Mouse (Mus musculus) lung, postnatal 0 days (tissue): ENCODE measurements around the gene Podnl1. TPM values are rescaled to one million over a fixed set of nuclear protein-coding genes. Genes with fewer than 3 reads are reported as not detected.

Experiments used
- ATAC-seq: fragments of 200-750 bp; cut with Nextera tagmentation; 2 replicates; pipeline ENCODE4 v1.8.0; 2017; ENCODE audit warnings: moderate library complexity
- DNase-seq: peaks from one replicate; pipeline ENCODE4 v3.0.0-alpha.2; 2016; ENCODE audit warnings: low spot score
- H3K27ac ChIP-seq: fragments of 300-500 bp; sonication (generic); 2 replicates; pipeline ENCODE4 v1.5.1; 2014; ENCODE audit warnings: antibody characterized with exemption, mild to moderate bottlenecking, low read length, mixed read lengths
- H3K27me3 ChIP-seq: fragments of 300-500 bp; sonication (generic); replicated peaks from 2 replicates; pipeline ENCODE4 v1.6.1; 2014; ENCODE audit warnings: low read length, mixed read lengths; ENCODE audit not compliant: insufficient read depth
- H3K36me3 ChIP-seq: fragments of 300-500 bp; sonication (generic); 2 replicates; pipeline ENCODE4 v1.6.1; 2014; ENCODE audit warnings: low read length, mixed read lengths; ENCODE audit not compliant: insufficient read depth
- H3K4me1 ChIP-seq: fragments of 300-500 bp; sonication (generic); 2 replicates; pipeline ENCODE4 v1.6.1; 2014; ENCODE audit warnings: antibody characterized with exemption, low read depth, low read length, mixed read lengths; ENCODE audit not compliant: insufficient read depth
- H3K4me2 ChIP-seq: fragments of 300-500 bp; sonication (generic); replicated peaks from 2 replicates; pipeline ENCODE4 v1.6.1; 2014; ENCODE audit warnings: low read depth, mild to moderate bottlenecking, low read length, moderate library complexity, mixed read lengths
- H3K4me3 ChIP-seq: fragments of 300-500 bp; sonication (generic); 2 replicates; pipeline ENCODE4 v1.5.1; 2014; ENCODE audit warnings: low read depth, low read length
- H3K9ac ChIP-seq: fragments of 300-500 bp; sonication (generic); replicated peaks from 2 replicates; pipeline ENCODE4 v1.6.1; 2014; ENCODE audit warnings: low read depth, mild to moderate bottlenecking
- H3K9me3 ChIP-seq: fragments of 300-500 bp; sonication (generic); 2 replicates; pipeline ENCODE4 v1.6.1; 2016; ENCODE audit warnings: low read length, mixed read lengths
- CTCF ChIP-seq: IDR thresholded peaks from 2 replicates; pipeline ENCODE4 v1.5.1; 2016; ENCODE audit warnings: antibody characterized with exemption, mild to moderate bottlenecking
- EP300 ChIP-seq: IDR thresholded peaks from 2 replicates; pipeline ENCODE4 v1.6.1; 2016; ENCODE audit warnings: antibody characterized with exemption, mild to moderate bottlenecking, control low read depth
- WGBS: fragments of 180-500 bp; shearing (Covaris S2); extraction: QIAGEN DNeasy Blood & Tissue Kit; methylation state at CpG from one replicate; pipeline ENCODE4 v1.1.7; 2014; 5-methylcytosine and 5-hydroxymethylcytosine counted together
- polyA plus RNA-seq: library from polyadenylated mRNA; unstranded; fragments of >200 nt; fragmentation: Nextera tagmentation; extraction: Ambion mirVana; gene quantifications from 2 replicates; pipeline ENCODE4 v1.2.1, GENCODE M21; 2015

Podnl1 gene
- polyA plus RNA-seq, 1 experiment from 2014 or later = 0.19 TPM

GRCm38 (mm10) chr8:84087156-84087555 lies 38.6 kb upstream of the Podnl1 start:
- H3K9ac ChIP-seq = no peak overlapping the region
- no peaks in the 10 kb centered on the region for H3K9me3 ChIP-seq
- H3K36me3 ChIP-seq = peaks cover 36% of the 10 kb centered on the region
- 92% methylated on average over 7 of the region's 7 CpGs for WGBS
- DNase-seq = no peak
- H3K27ac ChIP-seq = no peak overlapping the region
- no peak overlapping the region for H3K4me3 ChIP-seq
- ATAC-seq = no peak
- H3K4me2 ChIP-seq = no peak overlapping the region
- H3K27me3 ChIP-seq = no peaks in the 10 kb centered on the region
- TF ChIP-seq EP300 (no peak), CTCF (no peak)
- no peaks in the 10 kb centered on the region for H3K4me1 ChIP-seq

GRCm38 (mm10) chr8:84087821-84088220 lies 38.0 kb upstream of the Podnl1 start:
- TF ChIP-seq EP300 = no peak
- no peak for TF ChIP-seq CTCF
- 95% methylated on average over 14 of the region's 14 CpGs for WGBS
- Histone ChIP-seq H3K9ac (no peak overlapping the region), H3K4me3 (no peak overlapping the region), H3K9me3 (no peaks in the 10 kb centered on the region), H3K27ac (no peak overlapping the region), H3K36me3 (peaks cover 30% of the 10 kb centered on the region), H3K4me2 (no peak overlapping the region), H3K27me3 (no peaks in the 10 kb centered on the region), H3K4me1 (no peaks in the 10 kb centered on the region)
- DNase-seq = no peak
- no peak for ATAC-seq

- no peak overlapping the region for H3K4me2 ChIP-seq
- TF ChIP-seq CTCF (no peak), EP300 (no peak)
- ATAC-seq = no peak
- no peak overlapping the region for H3K27ac ChIP-seq
- DNase-seq = no peak
- H3K36me3 ChIP-seq = peaks cover 23% of the 10 kb centered on the region; the same call in 1 of the 2 replicates
- H3K27me3 ChIP-seq = no peaks in the 10 kb centered on the region
- 59% methylated on average over 9 of the region's 9 CpGs for WGBS
- H3K9ac ChIP-seq = no peak overlapping the region
- H3K9me3 ChIP-seq = no peaks in the 10 kb centered on the region
- H3K4me1 ChIP-seq = no peaks in the 10 kb centered on the region
- no peak overlapping the region for H3K4me3 ChIP-seq
These were observed 36.5 kb upstream of the Podnl1 start for GRCm38 (mm10) chr8:84089277-84089676.

GRCm38 (mm10) chr8:84090585-84090984 lies 35.2 kb upstream of the Podnl1 start:
- ATAC-seq (no peak), DNase-seq (no peak)
- H3K4me2 ChIP-seq = no peak overlapping the region
- WGBS = 84% methylated on average over 8 of the region's 8 CpGs
- no peak overlapping the region for H3K27ac ChIP-seq
- H3K9ac ChIP-seq = no peak overlapping the region
- no peak overlapping the region for H3K4me3 ChIP-seq
- peaks cover 20% of the 10 kb centered on the region; the same call in 1 of the 2 replicates for H3K36me3 ChIP-seq
- no peak for TF ChIP-seq EP300
- no peak for TF ChIP-seq CTCF
- H3K27me3 ChIP-seq = no peaks in the 10 kb centered on the region
- H3K9me3 ChIP-seq = no peaks in the 10 kb centered on the region
- no peaks in the 10 kb centered on the region for H3K4me1 ChIP-seq

GRCm38 (mm10) chr8:84096061-84096460 lies 29.7 kb upstream of the Podnl1 start:
- no peaks in the 10 kb centered on the region for H3K9me3 ChIP-seq
- peaks cover 32% of the 10 kb centered on the region; the same call in 1 of the 2 replicates for H3K36me3 ChIP-seq
- H3K4me2 ChIP-seq = no peak overlapping the region
- no peak overlapping the region for H3K9ac ChIP-seq
- H3K4me1 ChIP-seq = no peaks in the 10 kb centered on the region
- 62% methylated on average over 8 of the region's 8 CpGs for WGBS
- ATAC-seq = no peak
- H3K27me3 ChIP-seq = no peaks in the 10 kb centered on the region
- no peak for TF ChIP-seq EP300
- no peak for TF ChIP-seq CTCF
- H3K4me3 ChIP-seq = no peak overlapping the region
- DNase-seq = no peak
- H3K27ac ChIP-seq = no peak overlapping the region

- DNase-seq = no peak
- no peaks in the 10 kb centered on the region for H3K27me3 ChIP-seq
- H3K9me3 ChIP-seq = no peaks in the 10 kb centered on the region
- no peak for ATAC-seq
- no peak overlapping the region for H3K27ac ChIP-seq
- no peaks in the 10 kb centered on the region for H3K4me1 ChIP-seq
- no peak overlapping the region for H3K4me3 ChIP-seq
- no peak overlapping the region for H3K9ac ChIP-seq
- TF ChIP-seq CTCF = no peak
- no peak for TF ChIP-seq EP300
- WGBS = 96% methylated on average over 7 of the region's 7 CpGs
- H3K4me2 ChIP-seq = no peak overlapping the region
- peaks cover 29% of the 10 kb centered on the region; the same call in 1 of the 2 replicates for H3K36me3 ChIP-seq
These were observed 27.4 kb upstream of the Podnl1 start for GRCm38 (mm10) chr8:84098376-84098775.
